Mouse (Mus musculus) large intestine, adult 2 months (tissue): ENCODE measurements around the gene Nlrx1. TPM values are rescaled to one million over a fixed set of nuclear protein-coding genes. Genes with fewer than 3 reads are reported as not detected.
A peak's percentile ranks its signal among the peaks of the same experiment; 100 is the strongest.
"Not testable (repeated sequence)": the region's sequence is repeated elsewhere in the genome, so short reads cannot be mapped to it uniquely, and the experiment has no call there.

Experiments used
- DNase-seq: peaks from one replicate; pipeline ENCODE4 v3.0.0-alpha.2; 2012; ENCODE audit warnings: low read depth, low spot score
- WGBS: fragments of 180-500 bp; shearing (Covaris S2); methylation state at CpG from one replicate; pipeline ENCODE4 v1.1.7; 2018; 5-methylcytosine and 5-hydroxymethylcytosine counted together
- polyA plus RNA-seq: library from polyadenylated mRNA; depleted of rRNA; stranded (reverse); fragments of >200 nt; gene quantifications from 2 replicates; pipeline ENCODE4 v1.2.3, GENCODE M21; 2012; rRNA removed

Gene Nlrx1
- 10.7 and 14.5 TPM in 2 replicates for polyA plus RNA-seq

DNA sequence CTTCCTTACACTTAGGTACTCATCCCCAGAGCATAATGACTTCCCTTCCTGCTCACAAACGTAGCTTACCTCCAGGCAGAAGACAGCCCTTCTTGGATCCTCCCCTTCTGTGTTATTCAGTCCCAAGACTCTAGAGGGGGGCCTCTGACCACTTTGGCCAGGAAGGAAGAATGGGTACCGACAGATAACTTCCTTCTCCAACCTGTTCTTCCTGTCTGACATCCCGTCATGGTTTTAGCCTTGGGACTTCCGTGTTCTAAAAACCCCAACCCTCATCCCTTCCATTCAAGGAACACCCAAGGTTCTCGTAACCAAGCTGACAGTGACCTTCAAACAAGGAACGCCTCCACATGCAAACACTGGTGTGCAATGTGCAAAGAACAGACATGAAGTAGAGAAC lies at the start of gene Nlrx1:
Gene Nlrx1 (minus strand): TSS at position 168 of the 400 bp plus-strand sequence.
- DNase-seq = peak; percentile 61
- WGBS = 23% methylated on average over 6 of the region's 6 CpGs

DNA sequence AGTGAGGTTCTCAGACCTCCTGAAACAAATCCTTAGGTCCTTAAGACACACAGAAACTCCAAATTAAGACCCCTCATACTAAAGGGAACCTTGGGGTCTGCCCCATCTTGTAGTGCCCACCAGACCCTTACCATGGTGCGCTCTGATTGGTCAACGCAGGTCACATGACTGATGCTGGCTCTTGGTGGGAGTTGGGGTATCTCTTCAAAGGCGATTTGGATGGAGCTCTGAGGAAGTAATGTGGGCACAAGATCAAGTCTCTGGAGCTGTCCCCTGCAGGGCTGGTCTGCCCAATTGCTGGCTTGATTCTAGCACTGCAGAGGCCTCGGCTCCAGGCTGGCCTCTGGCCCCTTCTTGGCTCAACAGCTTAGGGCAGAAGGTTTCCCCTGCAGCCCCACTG lies 49.1 kb upstream of the Nlrx1 start:
- no peak for DNase-seq
- WGBS = 82% methylated on average over 4 of the region's 4 CpGs

DNA sequence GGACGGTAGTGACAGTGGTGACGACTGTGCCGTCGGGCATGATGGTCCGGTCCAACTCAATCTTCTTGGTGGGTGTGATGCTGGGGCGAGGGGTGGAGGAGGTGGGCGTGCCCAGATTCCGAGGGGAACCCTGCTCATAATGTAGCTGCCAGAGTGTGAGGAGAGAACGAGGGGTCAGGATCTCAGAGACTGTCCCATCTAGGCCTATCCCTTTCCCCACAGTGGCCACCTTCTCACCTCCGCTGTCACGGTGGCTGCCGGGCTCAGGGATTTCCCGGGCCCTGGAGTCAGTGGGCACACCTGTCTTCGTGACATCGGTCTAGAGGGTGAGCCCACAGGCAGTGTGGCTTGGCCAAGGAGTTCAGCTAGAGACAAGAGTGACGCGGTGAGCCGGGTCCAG lies 46.5 kb upstream of the Nlrx1 start:
- 94% methylated on average over 18 of the region's 18 CpGs for WGBS
- no peak for DNase-seq

DNA sequence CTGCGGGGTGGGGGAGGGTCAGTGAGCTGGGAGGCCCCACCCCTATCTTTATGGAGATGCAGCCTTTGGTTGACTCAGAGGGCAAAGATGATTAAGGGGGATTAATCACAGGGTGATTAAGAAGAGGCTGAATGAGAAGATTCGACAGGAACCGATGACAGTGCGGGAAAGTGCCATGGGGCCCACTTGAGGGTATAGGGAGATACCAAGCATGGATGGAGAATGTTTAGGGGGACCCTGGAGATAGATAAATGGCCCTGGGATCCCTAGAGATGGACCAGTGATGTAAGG lies 45.8 kb upstream of the Nlrx1 start:
- 84% methylated on average over 4 of the region's 4 CpGs for WGBS
- no peak for DNase-seq

DNA sequence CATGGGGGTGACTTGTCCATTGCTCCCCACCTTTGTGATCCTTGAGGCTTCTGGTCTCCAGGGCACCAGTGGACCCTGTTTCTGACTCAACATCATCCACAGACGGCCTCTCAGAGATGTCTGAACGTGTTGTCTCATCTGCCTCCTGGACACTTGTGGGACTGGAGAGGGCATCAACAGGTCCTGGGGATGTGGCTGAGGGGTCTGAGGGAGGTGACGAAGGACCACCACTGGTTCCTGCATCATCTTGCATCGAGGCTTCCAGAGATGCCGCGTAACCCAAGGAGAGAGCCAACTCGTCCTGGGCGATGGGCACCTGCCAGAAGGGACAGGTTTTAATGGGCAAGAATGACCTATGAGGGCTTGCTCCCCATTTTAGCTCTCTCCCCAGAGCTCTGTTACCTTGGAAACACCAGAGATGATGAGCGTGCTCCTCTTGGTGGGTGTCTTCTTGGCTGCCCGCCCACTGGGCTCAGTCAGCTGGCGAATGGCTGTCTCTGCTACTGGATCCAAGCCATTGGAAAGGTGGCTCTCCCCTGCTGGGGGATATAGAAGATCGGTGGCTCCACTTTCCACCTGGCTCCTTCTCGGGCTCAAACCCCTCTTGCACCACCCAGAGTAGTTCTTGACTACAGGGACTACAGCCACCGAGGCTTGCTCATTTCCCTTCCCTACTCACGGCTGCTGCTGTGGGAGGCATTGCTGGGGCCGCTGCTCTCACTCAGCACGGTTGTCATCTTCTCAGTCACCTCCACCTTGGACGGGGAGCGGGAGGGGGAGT lies 45.3 kb upstream of the Nlrx1 start:
- DNase-seq = no peak

DNA sequence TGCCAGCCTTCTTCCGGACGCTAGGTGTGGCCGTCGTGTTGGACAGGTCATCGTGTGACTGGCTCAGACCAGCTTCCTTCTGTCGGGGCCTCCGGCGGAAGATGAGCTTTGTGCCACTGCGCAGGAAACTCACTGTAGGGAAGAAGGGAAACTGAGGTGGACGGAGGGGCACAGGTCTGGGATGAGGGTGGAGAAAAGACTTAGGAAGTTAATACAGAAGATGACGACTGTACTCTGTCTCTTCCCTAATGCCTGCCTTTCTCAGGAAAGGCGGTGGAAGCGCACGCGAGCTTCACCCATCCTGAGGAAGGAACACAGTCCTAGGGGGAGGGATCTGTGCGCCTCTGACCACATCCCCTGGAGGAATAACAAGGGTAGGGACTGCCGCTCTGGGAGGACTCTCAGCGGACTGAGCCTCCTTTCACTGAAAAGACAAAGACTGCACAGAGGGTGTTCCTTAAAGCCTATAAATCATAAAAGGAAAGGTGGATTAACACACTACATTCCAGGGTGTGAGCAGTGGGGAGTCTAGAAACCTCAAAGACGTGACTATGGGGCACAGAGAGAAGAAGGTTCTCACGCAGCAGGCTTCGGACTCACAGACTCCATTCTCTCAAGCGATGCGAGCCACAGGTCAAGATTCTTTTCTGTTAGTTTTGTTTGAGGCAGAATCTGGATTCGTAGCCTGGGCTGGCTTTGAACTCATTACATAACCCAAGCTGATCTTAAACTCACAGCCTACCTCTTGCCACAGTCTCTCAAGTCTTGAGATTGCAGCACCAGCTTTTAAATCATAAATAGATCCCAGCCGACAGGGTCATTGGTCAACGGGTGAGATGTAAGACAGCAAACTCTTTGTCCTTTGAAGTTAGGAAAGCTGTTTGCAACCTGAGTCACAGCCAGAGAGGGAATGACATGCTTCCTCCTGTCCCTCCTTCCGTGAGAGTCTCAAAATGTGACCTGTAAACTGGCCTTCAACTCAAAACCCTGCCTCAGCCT lies 43.0 kb upstream of the Nlrx1 start:
- 29% methylated on average over 27 of the region's 27 CpGs for whole genome bisulfite sequencing
- no peak for DNase-seq

More for the DNA sequence above, 45.3 kb upstream of the Nlrx1 start:
- 89% methylated on average over 19 of the region's 19 CpGs for WGBS

DNA sequence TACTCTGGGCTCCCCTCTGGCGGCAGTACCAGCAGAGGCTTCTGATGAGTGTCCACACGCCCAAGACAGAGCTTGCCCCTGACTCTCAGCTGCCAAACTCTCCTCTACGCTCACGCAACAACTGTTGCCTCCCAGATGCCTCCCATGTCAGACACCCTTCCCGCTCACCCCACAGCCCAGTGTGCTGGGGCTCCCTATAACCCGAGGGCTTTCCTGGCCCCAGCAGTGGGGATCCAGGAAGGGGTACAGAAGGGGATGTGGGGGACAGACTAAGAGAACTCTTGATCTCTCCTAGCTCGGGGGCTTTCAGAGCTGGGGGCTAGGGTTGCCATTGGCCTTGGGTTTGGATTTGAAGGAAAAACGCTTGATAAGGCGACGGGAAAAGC lies 42.3 kb upstream of the Nlrx1 start:
- WGBS = 53% methylated on average over 10 of the region's 10 CpGs
- DNase-seq = no peak

DNA sequence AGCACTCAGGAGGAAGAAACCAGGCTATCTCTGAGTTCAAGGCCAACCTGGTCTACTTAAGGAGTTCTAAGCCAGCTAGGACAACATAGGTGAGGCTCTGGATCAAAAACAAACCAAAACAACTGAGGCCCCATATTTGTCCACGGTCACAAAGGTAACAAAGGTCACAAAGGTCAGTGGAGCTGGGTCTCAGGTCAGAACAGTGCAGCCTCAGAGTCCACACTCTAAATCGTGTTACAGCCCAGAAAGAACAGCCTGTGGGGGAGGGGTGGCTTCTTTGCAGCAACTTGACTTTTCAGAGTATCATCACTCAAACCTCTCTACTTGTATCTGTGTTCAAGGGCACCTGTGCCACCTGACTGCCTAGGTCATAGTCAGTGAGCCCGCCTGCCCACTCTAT lies 41.4 kb upstream of the Nlrx1 start:
- 61% methylated on average over 3 of the region's 3 CpGs for WGBS
- no peak for DNase-seq

DNA sequence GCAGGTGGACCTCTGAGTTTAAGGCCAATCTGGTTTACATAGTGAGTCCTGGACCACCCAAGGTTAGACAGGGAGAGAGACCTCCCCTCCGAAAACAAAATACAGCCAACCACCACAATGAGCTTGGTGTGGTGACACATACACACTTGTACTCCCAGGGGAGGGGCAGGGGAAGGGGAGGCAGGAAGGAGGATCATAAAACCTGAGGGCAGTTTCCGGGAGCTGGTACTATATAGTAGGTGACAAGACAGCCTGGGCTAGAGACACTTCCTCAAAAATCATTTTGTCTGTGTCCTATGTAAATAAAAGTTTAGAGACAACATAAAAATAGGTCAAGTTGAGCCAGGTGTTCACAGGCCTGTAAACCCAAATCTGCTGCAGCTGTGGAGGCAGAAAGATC lies 38.8 kb upstream of the Nlrx1 start:
- WGBS = 68% methylated on average over 2 of the region's 2 CpGs
- DNase-seq = no peak

DNA sequence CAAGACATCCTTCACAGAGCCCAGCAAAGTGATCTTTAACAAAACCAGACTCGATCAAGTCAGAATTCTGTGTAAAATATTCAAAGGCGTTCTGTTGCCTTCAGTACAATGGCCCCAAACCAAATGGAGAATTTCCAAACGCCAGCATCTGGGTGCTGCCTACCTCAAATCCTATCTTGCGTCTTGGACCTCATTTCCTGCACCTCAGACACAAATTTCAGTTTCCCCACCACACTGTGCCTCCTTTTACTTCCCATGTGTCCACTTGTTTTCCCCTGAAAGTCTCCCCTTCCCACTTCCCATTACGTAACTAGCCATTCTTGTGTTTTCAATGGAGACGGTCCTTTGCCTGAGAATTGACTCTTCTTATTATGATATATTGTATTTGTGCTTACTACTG lies 38.1 kb upstream of the Nlrx1 start:
- 93% methylated on average over 6 of the region's 6 CpGs for WGBS
- no peak for DNase-seq

DNA sequence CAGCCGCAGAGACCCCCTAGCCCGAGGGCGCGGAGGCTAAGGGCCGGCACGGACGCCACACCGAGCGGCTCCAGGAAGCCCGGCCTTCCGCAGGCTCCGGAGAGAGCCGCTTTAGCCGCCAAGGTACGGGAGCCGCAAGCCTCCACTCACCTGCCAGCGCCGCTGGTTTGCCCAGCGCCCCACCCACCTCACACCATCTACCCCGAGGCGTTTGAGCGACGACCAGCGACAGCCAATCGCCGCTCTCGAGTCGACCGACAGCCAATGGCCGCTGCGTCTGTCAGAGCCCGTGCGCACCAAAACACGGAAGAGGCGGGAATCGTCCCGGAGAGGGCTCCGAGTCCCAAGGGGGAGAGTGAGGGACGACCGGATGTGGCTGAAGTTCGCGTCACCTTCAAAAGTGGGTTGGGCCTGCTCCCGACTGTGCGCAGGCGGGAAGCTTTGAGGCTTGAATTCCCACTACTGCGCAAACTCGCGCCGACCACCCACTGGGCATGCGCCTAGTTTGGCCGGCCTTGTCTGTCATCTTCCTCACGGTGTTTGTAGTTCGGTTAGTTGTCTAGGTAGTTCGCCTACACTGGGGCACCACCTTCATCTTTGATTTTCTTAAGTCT lies 37.2 kb upstream of the Nlrx1 start, which contains the start of gene Hinfp:
Gene Hinfp (minus strand): TSS at position 206 of the 614 bp plus-strand sequence.
- WGBS = under 1% methylated on average over 54 of the region's 54 CpGs
- DNase-seq = peak; percentile 93

DNA sequence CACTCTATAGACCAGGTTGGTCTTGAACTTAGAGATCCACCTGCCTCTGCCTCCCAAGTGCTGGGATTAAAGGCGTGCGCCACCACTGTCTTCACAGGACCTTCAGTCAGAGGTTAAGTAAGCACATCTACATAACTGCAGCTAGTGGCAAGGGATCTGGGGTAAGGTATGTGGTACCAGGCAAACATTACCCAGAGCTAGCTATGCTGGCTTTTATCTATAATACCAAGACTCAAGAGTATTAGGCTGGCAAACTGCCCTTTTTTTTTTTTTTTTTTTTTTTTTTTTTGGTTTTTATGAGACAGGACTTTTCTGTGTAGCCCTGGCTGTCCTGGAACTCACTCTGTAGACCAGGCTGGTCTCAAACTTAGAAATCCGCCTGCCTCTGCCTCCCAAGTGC lies 31.6 kb upstream of the Nlrx1 start:
- 96% methylated on average over 3 of the region's 3 CpGs for WGBS
- DNase-seq = not testable (repeated sequence)

DNA sequence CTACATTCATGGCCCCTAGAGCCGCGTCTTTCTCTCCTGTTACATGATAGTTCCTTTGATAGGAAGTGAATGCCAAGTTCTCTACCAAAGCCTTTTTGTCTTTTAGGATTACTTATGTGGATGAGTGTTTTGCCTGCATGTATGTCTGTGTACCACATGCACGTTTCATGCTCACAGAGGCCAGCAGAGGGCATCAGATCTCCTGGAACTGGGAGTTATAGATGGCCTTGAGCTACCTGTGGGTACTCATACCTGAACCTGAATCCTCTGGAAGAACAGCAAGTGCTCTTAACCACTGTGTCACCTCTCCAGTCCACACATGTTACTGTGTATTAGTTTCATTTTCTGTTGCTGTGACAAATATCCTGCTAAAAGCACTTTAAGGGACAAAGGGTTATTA lies 24.1 kb upstream of the Nlrx1 start:
- no peak for DNase-seq

DNA sequence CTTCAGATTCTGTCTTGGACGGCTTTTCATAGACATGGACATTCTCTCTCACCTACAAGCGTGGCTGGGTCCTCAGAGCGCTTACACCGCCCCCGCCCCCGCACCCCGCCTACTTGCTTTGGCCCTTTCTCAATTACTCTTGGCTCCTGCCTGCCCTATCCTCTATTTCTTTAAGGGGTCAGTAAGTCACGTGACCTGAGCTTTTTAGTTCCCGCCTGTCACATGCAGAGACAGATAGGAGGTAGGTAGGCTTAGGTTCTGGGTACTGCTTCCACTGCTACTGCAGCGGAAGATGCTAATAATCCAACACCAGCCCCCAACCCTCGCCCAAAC lies 20.5 kb upstream of the Nlrx1 start:
- 23% methylated on average over 11 of the region's 11 CpGs for WGBS
- no peak for DNase-seq

More for the DNA sequence above, 24.1 kb upstream of the Nlrx1 start:
- 68% methylated on average over 3 of the region's 3 CpGs for WGBS

DNA sequence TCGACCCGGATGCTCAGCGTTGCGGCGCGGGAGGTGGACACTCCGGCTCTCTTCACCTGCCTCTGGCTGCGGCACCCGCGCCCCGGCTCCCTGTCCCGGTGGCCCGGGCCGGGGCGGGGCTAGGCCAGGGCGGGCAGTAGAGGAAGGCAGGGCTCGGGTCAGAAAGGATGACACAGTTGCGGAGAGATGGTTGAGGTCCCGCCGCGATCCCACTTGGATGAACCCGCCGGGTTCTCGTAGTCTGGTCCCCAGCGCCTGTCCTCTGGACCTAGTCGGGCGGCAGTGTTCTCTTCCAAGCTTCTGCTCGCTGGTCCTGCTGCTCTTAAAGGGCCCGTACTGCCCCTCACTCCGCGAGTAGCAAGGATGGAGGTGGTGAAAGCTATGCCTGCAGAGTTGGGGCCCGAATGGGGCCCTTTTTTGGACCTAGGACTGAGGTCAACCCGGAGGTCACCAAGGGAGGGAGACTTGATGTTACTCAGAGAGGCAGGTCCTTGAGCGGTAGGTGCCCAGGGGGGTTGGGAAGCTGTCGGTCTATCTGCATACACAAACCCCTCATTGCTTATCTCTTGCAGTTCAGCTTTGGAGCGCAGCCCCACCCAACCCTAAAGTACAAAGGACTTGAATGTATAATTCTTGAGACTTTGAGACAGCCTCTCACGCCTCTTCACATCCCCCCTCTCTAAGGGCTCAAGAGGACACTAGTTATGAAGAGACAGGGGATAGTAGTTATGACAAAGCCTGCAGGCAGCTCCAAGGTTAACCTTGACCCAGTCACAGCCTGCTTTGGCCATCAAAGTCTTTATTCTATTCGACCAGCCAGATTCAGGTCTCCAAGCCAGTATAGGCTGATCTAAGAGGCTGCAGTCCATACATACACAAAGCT lies 19.9 kb upstream of the Nlrx1 start, which contains the start of gene Abcg4:
Gene Abcg4 (minus strand): TSS at position 540 of the 883 bp plus-strand sequence.
- DNase-seq = no peak
- 1% methylated on average over 38 of the region's 38 CpGs for WGBS

DNA sequence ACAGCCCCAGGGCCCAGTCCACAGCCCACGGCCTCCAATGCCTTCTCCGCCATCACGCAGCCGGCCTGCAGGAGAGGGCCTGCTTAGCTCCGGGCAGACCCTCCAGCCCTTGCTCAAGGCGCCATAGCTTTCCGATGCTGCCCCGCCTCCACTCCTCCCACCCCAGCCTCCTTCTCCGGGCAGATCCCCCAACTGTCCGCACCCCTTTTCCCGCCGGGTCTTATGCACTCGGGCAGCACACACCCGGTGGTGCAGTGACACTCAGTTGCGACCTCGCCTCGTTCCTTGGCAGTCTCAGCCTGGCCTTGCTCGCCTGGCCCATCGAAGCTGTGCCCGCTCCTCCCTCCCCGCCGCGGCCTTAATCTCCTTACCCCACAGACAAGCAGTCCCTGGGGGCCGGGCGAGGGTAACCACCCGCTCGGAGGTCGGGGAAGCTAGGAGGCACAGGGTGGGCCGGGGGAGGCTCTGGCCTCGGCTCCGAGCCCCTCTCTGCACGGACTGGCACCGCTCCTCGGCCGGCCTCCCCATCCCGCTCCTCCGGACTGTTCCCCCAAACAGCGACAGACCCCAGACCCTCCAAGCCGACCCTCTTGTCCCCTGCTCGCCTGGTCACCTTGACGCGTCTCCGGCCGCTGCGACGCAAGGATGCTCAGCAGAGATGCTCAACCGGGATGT lies 19.1 kb upstream of the Nlrx1 start:
- WGBS = 4% methylated on average over 47 of the region's 47 CpGs

DNA sequence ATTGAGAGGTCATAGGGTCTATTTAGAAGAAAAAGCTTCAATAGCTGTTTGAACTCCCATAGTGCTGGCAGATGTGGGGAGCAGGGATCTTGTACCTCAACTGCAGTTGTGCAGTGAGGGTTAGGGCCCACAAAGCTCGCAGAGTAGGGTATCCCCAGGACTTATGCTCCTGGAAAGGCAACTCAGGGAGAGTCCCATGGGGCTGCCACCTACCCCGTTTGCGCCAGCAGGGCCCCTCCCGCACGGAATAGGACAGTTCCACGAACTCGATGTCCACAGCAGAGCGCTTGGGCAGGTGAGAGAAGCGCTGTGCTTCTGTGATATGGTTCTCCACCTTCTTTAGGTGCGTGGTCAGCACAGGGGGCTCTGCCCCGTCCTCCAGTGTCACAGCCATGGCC lies 18.6 kb upstream of the Nlrx1 start:
- 26% methylated on average over 11 of the region's 11 CpGs for WGBS
- DNase-seq = no peak

More for the DNA sequence above, 19.1 kb upstream of the Nlrx1 start:
- no peak for DNase-seq

DNA sequence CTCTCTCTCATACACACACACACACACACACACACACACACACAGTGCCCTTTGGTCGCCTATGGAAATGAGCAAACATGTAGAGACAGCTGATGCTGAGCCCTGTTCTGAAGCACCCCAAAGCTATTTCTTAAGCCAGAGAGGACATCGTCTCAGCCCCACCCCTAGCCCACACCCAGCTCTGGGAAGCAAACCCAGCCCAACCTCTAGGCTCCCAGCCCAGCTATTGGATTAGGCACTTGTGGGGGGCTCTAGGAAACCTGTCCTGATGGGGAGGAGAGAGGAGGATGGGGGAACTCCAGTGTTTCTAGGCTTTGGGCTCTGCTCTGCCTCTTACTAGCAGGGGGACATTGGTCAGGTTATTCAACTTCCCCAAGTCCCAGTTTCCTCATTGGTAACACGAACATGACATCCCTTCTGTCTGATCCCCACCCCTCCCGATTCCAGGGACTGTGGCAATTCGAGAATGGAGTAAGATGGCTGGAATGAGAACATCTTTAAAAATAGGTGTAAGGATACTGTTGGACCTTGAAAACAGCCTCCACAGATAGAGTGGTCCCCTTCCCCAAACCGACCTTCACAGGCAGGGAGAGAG lies 18.0 kb upstream of the Nlrx1 start:
- no peak for DNase-seq
- WGBS = 11% methylated on average over 6 of the region's 6 CpGs
